Mouse (Mus musculus): ENCODE data around the gene Cops9.

The Cops9 gene

DNA sequence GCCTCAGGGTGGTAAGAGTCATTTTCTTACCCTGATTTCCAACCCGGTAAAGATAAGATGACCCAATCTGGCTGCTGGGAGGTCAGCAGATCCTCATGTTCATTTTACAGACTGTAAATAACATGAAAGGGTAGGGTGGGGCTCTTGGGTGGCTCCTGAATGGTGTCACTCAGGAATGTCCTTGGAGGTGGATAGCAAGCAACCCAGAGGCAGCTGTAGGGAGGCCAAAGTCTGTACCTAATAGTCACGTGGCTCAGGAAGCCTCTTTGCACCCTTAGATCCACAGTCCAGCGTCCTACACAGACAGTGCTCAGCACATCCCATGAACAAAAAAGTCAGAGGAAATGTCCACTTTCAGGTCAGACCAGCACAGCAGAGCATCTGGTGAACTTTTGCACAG is 45.8 kb downstream of the Cops9 start:
- DNase-seq (ENCODE audit: low spot score) = no peak

DNA sequence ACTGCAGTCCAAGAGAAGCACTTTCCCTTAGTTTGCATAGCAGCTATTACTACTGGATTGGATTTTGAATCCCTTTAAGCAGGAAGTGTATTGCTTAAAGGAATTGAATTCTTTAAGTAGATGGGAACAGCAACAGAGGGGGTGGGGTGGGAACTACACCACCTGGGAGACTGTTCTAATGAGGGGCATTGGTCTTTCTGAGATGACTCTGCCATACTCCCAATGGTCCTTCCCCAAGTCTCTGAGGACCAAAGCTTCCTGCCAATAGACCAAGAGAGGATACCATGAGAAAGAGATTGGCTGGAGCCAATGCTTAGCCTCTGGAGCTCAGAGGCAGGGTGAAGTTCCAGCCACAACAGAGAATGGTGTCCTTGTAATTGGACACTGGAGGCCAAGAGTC is 47.7 kb downstream of the Cops9 start, which contains the start of gene Olfr1411:
Gene Olfr1411 (plus strand): TSS at position 301 of the 400 bp plus-strand sequence.
- DNase-seq (ENCODE audit: low spot score) = no peak

All from adipocyte (in vitro differentiated cells).